Mouse (Mus musculus) heart, postnatal 25 days (tissue): ENCODE data around the gene Gm9758. TPM values are rescaled to one million over a fixed set of nuclear protein-coding genes. Genes with fewer than 3 reads are reported as not detected.
"Not testable (repeated sequence)": the region's sequence is repeated elsewhere in the genome, so short reads cannot be mapped to it uniquely, and the experiment has no call there.

Experiments used
- DNase-seq: peaks from one replicate; pipeline ENCODE4 v3.0.0; 2022; ENCODE audit warnings: low spot score
- intact Hi-C: fragments of 180-260 bp; cut with DNase I; formaldehyde crosslinking; loops from one replicate; pipeline ENCODE4 v1.15.1; 2025
- total RNA-seq, 2 experiments: library from RNA; stranded (reverse); gene quantifications; 2 replicates each; pipeline ENCODE4 v1.2.3; 2021

Gene Gm9758
- total RNA-seq, result not detected

GRCm38 (mm10) chr5:14914799-14915198, at the start of gene Gm9758:
Gene Gm9758 (minus strand): TSS chr5:14914899.
- intact Hi-C loops, DNase-seq: not testable (repeated sequence)

GRCm38 (mm10) chr5:14963821-14964220, 49.1 kb upstream of the Gm9758 start:
- DNase-seq, intact Hi-C loops: not testable (repeated sequence)

- intact Hi-C loops, result not testable (repeated sequence)
Measured at GRCm38 (mm10) chr5:14961502-14961901, 46.8 kb upstream of the Gm9758 start.

GRCm38 (mm10) chr5:14955928-14956706, 41.4 kb upstream of the Gm9758 start:
- DNase-seq, intact Hi-C loops: not testable (repeated sequence)

More at GRCm38 (mm10) chr5:14961502-14961901, 46.8 kb upstream of the Gm9758 start:
- not testable (repeated sequence) for DNase-seq

- DNase-seq, intact Hi-C loops: not testable (repeated sequence)
Measured at GRCm38 (mm10) chr5:14953587-14953986, 38.9 kb upstream of the Gm9758 start.

- intact Hi-C loops, result not testable (repeated sequence)
Measured at GRCm38 (mm10) chr5:14952749-14953148, 38.0 kb upstream of the Gm9758 start.

GRCm38 (mm10) chr5:14951822-14952221, 37.1 kb upstream of the Gm9758 start:
- DNase-seq, intact Hi-C loops: not testable (repeated sequence)

More at GRCm38 (mm10) chr5:14952749-14953148, 38.0 kb upstream of the Gm9758 start:
- not testable (repeated sequence) for DNase-seq

- DNase-seq, result not testable (repeated sequence)
Measured at GRCm38 (mm10) chr5:14947482-14948198, 32.9 kb upstream of the Gm9758 start.

GRCm38 (mm10) chr5:14945524-14945923, 30.8 kb upstream of the Gm9758 start:
- DNase-seq, intact Hi-C loops: not testable (repeated sequence)

More at GRCm38 (mm10) chr5:14947482-14948198, 32.9 kb upstream of the Gm9758 start:
- intact Hi-C loops, result not testable (repeated sequence)

- intact Hi-C loops, DNase-seq: not testable (repeated sequence)
Measured at GRCm38 (mm10) chr5:14941043-14941442, 26.3 kb upstream of the Gm9758 start.

GRCm38 (mm10) chr5:14938329-14938728, 23.6 kb upstream of the Gm9758 start, which contains the start of gene Speer4e:
Gene Speer4e (minus strand): TSS chr5:14938429.
- intact Hi-C loops, result not testable (repeated sequence)

GRCm38 (mm10) chr5:14933721-14934120, 19.0 kb upstream of the Gm9758 start:
- DNase-seq, intact Hi-C loops: not testable (repeated sequence)

More at GRCm38 (mm10) chr5:14938329-14938728, 23.6 kb upstream of the Gm9758 start, which contains the start of gene Speer4e:
- not testable (repeated sequence) for DNase-seq

- intact Hi-C loops, DNase-seq: not testable (repeated sequence)
Measured at GRCm38 (mm10) chr5:14927047-14927446, 12.3 kb upstream of the Gm9758 start.

GRCm38 (mm10) chr5:14914361-14914760, 338 bp downstream of the Gm9758 start:
- DNase-seq, intact Hi-C loops: not testable (repeated sequence)

GRCm38 (mm10) chr5:14903539-14903938, 11.2 kb downstream of the Gm9758 start:
- intact Hi-C loops, DNase-seq: not testable (repeated sequence)

GRCm38 (mm10) chr5:14892242-14892641, 22.5 kb downstream of the Gm9758 start:
- DNase-seq, result no peak
- intact Hi-C loops, result no loop called here

GRCm38 (mm10) chr5:14885291-14885690, 29.4 kb downstream of the Gm9758 start:
- DNase-seq, intact Hi-C loops: not testable (repeated sequence)
